Mouse (Mus musculus): ENCODE data around the gene Kcna1. TPM values are rescaled to one million over a fixed set of nuclear protein-coding genes. Genes with fewer than 3 reads are reported as not detected.

Gene Kcna1
- polyA plus RNA-seq, 1 experiment from 2014 or later: 1.6 TPM

DNA sequence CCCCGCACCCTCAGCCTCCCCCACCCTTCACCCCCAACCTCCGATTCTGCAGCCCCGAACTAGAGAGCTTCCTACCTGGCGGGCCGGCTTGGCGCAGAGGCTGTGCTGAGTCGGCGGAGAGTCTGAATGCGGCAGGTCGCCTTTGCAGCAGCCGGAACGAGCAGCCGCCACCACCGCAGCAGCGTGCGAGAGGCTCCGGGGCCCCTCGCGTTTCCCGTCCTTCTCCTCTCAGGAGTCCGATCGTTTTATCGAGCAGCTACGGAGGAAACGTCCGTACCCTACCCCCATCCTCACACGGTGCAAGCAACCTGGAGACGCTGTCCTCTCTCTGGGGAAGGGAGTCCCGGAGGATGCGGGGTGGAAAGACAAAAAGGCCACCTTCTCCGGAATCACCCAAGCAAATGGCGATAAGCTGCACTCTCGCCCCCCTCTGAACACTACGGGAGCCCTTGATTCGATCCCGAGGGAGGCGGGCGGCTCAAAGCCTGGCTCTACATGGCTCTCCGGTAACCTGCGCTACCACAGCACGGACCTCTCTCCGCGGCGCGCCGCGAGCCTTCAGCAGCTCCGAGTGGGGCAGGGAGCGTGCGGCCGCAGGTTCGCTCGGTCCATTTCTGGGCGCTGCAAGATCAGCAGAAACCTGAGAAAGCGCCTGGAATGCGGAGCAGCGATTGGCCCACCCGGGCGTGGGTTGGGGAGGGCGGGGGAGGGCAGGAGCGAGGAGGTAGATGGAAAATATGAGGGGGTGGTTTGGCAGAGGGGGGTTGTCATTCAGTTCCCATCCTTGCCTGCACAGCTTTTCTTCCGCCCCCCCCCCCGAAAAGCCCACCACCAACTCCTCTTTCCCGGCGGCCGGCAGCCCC, 1.8 kb downstream of the Kcna1 start:
- peak; percentile 59 for ATAC-seq (replicated peaks)
- peaks cover 37% of the 10 kb centered on the region for H3K27me3 ChIP-seq (replicated peaks)
- no peaks in the 10 kb centered on the region for H3K9me3 ChIP-seq
- no peak overlapping the region for H3K27ac ChIP-seq
- under 1% methylated on average over 63 of the region's 66 CpGs for WGBS
- H3K4me1 ChIP-seq: peaks cover 29% of the 10 kb centered on the region
- H3K36me3 ChIP-seq (replicated peaks): no peaks in the 10 kb centered on the region
- peak overlapping the region; percentile 97 for H3K4me2 ChIP-seq
- H3K4me3 ChIP-seq: peak overlapping the region; percentile 50
- H3K9ac ChIP-seq: peak overlapping the region; percentile 50

DNA sequence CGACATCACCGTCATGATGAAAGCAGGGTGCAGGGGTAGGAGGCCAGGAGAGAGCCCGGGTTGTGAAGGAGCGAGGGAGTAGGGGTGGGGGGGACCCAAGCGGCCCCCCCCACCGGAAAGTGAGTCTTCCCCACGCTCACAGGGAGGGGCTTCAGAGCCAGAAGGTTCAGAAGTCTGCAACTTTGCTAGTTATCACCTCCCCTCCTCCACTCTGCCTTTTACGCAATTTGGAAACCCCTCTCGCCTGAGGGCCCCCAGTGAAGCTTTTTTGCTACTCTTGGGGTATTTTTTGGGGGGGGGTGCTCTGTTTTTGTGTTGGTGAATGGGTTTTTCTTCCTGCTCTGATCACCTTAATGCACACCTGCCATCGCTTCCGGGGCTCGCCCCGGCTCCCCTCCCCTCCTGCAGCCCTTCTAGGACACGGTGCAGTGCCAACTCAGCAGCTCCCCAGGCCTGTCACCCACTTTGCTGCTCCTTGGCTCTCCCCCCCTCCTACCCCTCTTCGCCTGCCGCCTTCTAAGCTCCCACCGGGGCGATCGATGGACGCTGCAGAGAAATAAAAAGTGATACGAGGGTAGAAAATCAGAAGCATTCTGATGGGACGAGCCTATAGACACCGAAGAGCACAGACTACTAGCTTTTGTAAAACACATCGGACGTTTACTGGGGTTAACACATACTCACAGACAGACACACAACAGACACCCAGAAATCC, 2.7 kb downstream of the Kcna1 start:
- Histone ChIP-seq H3K4me3 (peak overlapping the region; percentile 50), H3K4me1 (peaks cover 29% of the 10 kb centered on the region), H3K27ac (no peak overlapping the region), H3K36me3 (replicated peaks) (no peaks in the 10 kb centered on the region), H3K9me3 (no peaks in the 10 kb centered on the region), H3K9ac (peak overlapping the region; percentile 10; the same call in 1 of the 2 replicates), H3K4me2 (peak overlapping the region; percentile 97), H3K27me3 (replicated peaks) (peaks cover 37% of the 10 kb centered on the region)
- WGBS: under 1% methylated on average over 25 of the region's 25 CpGs
- no peak for ATAC-seq (replicated peaks)

DNA sequence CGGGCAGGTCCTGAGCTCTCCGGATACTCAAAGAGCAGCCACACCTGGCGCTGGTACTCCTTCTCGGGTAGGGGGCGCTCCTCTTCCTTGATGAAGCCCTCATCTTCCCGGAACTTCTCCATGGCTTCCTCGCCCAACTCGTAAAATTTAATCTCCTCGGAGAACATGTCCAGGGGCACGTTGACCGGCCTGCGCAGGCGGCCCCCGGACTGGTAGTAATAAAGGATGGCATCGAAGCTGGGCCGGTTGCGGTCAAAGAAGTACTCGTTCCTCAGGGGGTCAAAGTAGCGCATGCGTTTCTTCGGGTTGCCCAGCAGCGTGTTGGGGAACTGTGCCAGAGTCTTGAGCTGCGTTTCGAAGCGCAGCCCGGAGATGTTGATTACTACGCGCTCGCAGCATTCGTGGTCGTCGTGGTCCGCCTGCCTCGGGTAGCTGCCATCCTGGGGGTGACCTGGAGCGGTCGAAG, 3.3 kb downstream of the Kcna1 start:
- H3K36me3 ChIP-seq (replicated peaks): no peaks in the 10 kb centered on the region
- ATAC-seq (replicated peaks): no peak
- no peaks in the 10 kb centered on the region for H3K9me3 ChIP-seq
- no peak overlapping the region for H3K27ac ChIP-seq
- H3K4me1 ChIP-seq: peaks cover 29% of the 10 kb centered on the region
- H3K4me2 ChIP-seq: peak overlapping the region; percentile 97
- peaks cover 37% of the 10 kb centered on the region for H3K27me3 ChIP-seq (replicated peaks)
- WGBS: 1% methylated on average over 36 of the region's 36 CpGs
- peak overlapping the region; percentile 10; the same call in 1 of the 2 replicates for H3K9ac ChIP-seq
- peak overlapping the region; percentile 50 for H3K4me3 ChIP-seq

DNA sequence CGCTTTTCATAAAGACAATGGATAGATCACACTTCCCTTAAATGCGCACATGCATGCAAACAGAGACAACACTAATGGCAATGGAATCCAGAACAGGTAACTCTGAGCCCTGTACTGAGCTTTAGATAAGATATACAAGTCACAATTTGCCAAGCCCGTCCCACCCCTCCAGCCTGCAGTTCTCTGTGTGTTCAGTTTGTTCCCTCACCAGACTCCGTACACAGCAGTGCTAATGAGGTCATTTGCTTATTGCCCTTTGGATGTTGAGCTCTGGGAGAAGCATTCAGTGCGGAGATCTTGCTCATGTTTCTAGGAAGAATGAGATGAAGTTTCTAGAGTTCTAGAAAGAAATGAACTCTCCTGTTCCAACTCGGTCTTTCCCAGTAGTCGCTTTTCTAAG, 17.7 kb downstream of the Kcna1 start:
- no peak overlapping the region for H3K9ac ChIP-seq
- no peak overlapping the region for H3K4me2 ChIP-seq
- H3K4me1 ChIP-seq: no peaks in the 10 kb centered on the region
- no peak overlapping the region for H3K27ac ChIP-seq
- H3K36me3 ChIP-seq (replicated peaks): no peaks in the 10 kb centered on the region
- no peaks in the 10 kb centered on the region for H3K27me3 ChIP-seq (replicated peaks)
- WGBS: 89% methylated on average over 7 of the region's 7 CpGs
- no peak overlapping the region for H3K4me3 ChIP-seq
- no peaks in the 10 kb centered on the region for H3K9me3 ChIP-seq
- ATAC-seq (replicated peaks): no peak

DNA sequence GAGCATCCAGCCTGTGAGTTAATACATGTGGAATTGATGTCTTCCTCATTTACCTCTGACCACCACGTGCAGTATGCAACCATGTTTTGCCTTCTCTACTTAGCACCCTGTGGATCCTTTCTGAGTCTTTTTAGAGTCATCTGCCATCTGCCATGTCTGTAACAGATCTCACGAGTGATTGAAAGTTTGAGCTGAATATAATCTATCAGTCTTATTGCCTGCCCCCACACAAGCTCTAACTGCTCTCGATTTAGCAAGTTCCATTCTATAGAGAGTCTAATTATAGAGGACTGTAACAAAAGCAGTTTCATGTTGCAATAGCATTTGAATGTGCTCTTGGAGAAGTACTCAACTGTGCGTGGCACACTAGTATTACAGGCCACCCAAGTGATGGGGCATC, 27.7 kb downstream of the Kcna1 start:
- no peaks in the 10 kb centered on the region for H3K9me3 ChIP-seq
- H3K27me3 ChIP-seq (replicated peaks): no peaks in the 10 kb centered on the region
- no peaks in the 10 kb centered on the region for H3K36me3 ChIP-seq (replicated peaks)
- no peak overlapping the region for H3K27ac ChIP-seq
- H3K4me3 ChIP-seq: no peak overlapping the region
- 81% methylated on average over 4 of the region's 4 CpGs for WGBS
- ATAC-seq (replicated peaks): no peak
- peaks cover 2% of the 10 kb centered on the region; the same call in 1 of the 2 replicates for H3K4me1 ChIP-seq
- no peak overlapping the region for H3K4me2 ChIP-seq
- H3K9ac ChIP-seq: no peak overlapping the region

DNA sequence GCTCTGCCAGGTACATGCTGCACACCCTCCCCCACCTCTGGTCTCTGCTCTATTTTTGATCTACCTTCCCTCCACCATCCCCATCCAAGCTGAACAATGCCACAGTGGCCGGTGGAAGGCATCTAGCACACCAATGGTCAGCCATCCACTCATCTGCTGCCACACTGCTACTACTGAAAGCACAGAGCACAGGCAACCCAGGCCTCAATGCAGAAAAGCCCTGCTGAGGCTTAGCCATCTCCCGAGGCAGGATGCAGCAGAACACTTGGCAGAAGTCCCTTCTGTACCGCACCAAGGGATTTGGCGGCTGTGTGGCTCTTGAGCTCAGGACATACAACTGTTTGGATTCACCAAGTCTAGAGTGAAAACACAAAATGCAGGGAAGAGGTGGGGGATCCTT, 35.4 kb downstream of the Kcna1 start:
- H3K4me3 ChIP-seq: no peak overlapping the region
- H3K27me3 ChIP-seq (replicated peaks): no peaks in the 10 kb centered on the region
- no peak overlapping the region for H3K9ac ChIP-seq
- WGBS: 71% methylated on average over 4 of the region's 4 CpGs
- no peak for ATAC-seq (replicated peaks)
- no peak overlapping the region for H3K27ac ChIP-seq
- H3K9me3 ChIP-seq: no peaks in the 10 kb centered on the region
- no peak overlapping the region for H3K4me2 ChIP-seq
- H3K36me3 ChIP-seq (replicated peaks): no peaks in the 10 kb centered on the region
- peaks cover 3% of the 10 kb centered on the region; the same call in 1 of the 2 replicates for H3K4me1 ChIP-seq

DNA sequence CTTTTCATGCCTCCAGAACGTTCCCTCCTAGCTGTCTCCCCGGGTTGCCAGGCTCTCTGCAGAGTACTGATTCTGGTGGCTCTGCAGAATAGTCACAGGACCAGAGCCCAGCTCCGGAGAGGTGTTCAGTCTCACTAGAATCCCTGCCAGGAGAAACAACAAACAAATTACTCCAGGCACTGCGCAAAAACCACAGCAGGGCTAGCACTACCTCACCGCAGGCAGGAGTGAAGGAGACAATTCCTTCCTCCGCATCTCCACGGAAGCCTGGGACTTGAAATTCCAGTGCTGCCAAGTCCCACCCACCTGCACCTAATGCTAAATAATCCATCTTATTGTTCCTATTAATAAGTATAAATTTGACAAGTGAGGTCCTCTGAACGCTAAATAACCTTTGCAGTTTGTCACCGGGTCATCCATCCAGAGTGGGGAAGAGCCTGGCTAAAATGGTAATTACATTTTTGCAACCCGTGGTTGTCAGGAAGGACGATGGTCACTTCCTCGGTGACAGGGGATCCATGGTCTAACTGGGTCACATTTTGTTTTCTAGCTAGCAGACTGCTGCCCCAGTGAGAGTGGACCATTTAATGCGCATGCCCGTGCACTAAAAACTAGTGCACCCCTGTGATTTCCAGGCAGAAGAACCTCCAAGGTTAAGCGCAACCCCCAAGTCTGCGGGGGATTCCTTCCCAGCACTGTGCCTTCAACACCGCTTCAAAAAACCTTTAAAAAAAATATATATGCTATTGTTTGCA, 36.8 kb downstream of the Kcna1 start:
- ATAC-seq (replicated peaks): no peak

DNA sequence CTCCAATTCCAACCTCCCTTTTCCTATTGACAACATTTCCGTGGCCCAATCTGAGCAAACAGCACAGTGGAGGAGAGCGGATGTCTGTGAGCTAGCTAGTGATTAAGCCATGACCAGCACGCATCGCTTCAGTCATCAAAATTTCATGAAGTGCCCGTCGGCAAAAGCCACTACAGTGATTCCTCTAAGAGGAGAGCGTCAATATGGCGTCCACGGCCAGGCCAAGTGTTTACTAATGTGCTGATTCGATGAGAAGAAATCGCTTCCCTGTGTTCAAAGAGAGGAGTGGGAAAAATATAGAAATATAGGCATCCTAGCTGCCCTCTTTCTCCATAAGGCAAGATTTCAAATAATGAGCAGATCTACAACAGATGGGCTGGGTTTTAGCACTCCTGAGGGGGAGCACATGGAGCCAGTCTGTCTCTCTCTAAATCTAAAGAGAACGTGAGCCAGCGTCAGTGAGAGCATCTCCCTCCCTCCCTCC, 44.3 kb downstream of the Kcna1 start:
- no peak overlapping the region for H3K9ac ChIP-seq
- no peak overlapping the region for H3K4me3 ChIP-seq
- H3K27ac ChIP-seq: peak overlapping the region; percentile 52
- H3K9me3 ChIP-seq: no peaks in the 10 kb centered on the region
- no peaks in the 10 kb centered on the region for H3K27me3 ChIP-seq (replicated peaks)
- WGBS: 73% methylated on average over 13 of the region's 13 CpGs
- no peaks in the 10 kb centered on the region for H3K4me1 ChIP-seq
- no peaks in the 10 kb centered on the region for H3K36me3 ChIP-seq (replicated peaks)
- no peak overlapping the region for H3K4me2 ChIP-seq
- peak; percentile 69 for ATAC-seq (replicated peaks)

More for the DNA sequence above, 36.8 kb downstream of the Kcna1 start:
- Histone ChIP-seq H3K9ac (no peak overlapping the region), H3K4me2 (no peak overlapping the region), H3K4me3 (no peak overlapping the region), H3K36me3 (replicated peaks) (no peaks in the 10 kb centered on the region), H3K27ac (no peak overlapping the region), H3K4me1 (peaks cover 3% of the 10 kb centered on the region; the same call in 1 of the 2 replicates), H3K9me3 (no peaks in the 10 kb centered on the region), H3K27me3 (replicated peaks) (no peaks in the 10 kb centered on the region)
- WGBS: 71% methylated on average over 17 of the region's 17 CpGs

DNA sequence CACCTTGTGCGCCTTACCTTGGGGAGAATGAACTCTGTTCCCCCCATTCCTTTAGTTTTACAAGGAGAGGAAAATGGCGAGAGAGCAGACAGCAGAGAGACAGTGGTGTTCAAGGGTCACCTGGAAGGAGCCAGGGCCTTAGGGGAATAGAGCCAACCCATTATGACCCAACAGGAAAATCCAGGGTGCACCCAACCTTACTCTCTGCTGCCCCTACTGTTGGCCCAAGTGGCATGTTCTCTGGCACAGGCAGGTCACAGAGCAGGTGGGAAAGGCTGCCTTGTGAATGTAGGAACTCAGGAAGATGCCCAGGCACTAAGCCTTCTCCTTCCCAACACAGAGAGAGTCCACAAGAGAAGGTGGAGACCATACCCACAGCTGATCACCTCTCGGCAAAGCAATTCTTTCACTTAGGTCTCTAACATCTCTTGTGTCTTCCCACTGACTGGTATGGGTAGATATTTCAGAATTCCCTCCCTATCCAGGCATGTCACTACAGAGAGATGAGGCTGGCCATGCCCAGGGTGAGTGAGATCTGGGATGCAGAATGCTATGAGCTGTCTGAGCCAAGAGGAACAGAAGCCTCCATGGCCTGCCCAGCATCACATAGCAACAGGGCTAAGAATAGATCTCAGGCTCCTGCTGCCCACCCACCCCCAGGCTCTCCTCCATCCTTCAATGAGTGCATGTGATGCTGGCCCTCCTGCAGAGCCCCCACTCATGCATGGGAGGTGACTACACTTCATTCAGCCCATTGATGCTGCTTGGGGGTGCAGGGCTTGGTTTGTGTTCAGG, 46.8 kb downstream of the Kcna1 start:
- WGBS: 93% methylated on average over 3 of the region's 3 CpGs
- no peak for ATAC-seq (replicated peaks)
- no peak overlapping the region for H3K9ac ChIP-seq

DNA sequence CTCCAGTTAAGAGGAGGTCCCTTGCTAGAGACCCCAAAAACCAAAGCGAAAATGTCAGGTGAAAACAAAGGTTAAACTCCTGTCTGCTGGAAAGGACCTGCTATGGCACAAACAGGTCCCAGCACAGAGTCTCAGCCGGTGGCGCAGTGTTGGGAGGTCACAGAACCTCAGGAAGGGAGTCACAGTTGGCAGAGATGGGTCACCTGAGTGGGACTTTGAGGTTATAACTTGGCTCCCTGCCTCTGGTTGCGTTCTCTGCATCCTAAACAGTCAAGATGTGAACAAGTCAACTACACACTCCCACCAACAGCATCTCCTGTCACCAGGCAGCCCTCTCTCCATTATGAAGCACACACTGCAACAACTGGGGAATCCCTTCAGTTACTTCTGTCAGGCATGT, 48.4 kb downstream of the Kcna1 start:
- no peaks in the 10 kb centered on the region for H3K27me3 ChIP-seq (replicated peaks)
- whole genome bisulfite sequencing: 98% methylated on average over 4 of the region's 4 CpGs
- H3K36me3 ChIP-seq (replicated peaks): no peaks in the 10 kb centered on the region
- no peak overlapping the region for H3K9ac ChIP-seq
- no peak for ATAC-seq (replicated peaks)
- no peak overlapping the region for H3K27ac ChIP-seq
- H3K4me1 ChIP-seq: no peaks in the 10 kb centered on the region
- H3K4me2 ChIP-seq: no peak overlapping the region
- no peak overlapping the region for H3K4me3 ChIP-seq
- no peaks in the 10 kb centered on the region for H3K9me3 ChIP-seq

More for the DNA sequence above, 46.8 kb downstream of the Kcna1 start:
- H3K9me3 ChIP-seq: no peaks in the 10 kb centered on the region
- no peak overlapping the region for H3K4me3 ChIP-seq
- no peak overlapping the region for H3K27ac ChIP-seq
- no peaks in the 10 kb centered on the region for H3K4me1 ChIP-seq
- H3K27me3 ChIP-seq (replicated peaks): no peaks in the 10 kb centered on the region
- no peak overlapping the region for H3K4me2 ChIP-seq
- H3K36me3 ChIP-seq (replicated peaks): no peaks in the 10 kb centered on the region

DNA sequence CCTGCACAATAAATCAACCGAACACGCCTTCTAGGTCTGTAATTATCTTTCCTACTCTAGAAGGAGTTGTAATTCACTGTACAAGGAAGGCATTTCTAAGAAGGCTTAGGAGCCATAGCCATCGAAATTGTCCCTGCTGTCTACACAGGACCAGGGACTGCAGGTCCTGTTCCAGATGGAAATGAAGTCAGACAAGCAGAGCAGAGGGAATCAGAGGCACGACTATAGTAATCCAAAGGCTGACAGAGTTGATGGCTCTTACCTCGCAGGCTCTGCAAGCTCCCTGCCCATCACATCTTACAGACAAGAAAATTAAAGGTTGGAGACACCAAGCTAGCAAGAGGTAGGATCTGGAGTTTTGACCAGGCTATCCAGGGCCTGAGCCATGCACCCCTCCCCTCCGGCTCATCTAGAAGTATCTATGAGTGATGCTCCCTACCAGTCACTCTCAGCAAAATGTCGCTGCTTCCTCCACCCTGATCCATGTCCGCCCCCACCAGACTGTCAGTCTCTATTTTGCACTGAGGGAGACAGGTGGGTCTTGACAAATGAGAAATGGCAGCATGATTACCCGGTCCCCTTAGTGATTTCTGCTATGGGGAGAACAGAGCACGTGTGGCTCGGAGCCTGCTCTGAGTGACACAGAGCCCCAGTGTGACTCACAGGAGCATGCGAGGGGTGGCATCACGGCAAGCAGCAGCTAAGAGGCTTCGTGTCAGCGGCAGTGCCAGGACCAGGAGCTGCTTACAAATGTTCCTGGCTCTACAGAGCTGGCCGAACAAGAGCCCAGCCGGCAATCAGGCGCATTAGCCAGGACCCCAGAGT, 50.2 kb downstream of the Kcna1 start:
- Histone ChIP-seq H3K9ac (no peak overlapping the region), H3K36me3 (replicated peaks) (no peaks in the 10 kb centered on the region), H3K9me3 (no peaks in the 10 kb centered on the region), H3K4me2 (no peak overlapping the region), H3K27me3 (replicated peaks) (no peaks in the 10 kb centered on the region), H3K4me3 (no peak overlapping the region), H3K27ac (no peak overlapping the region), H3K4me1 (no peaks in the 10 kb centered on the region)
- ATAC-seq (replicated peaks): no peak
- 73% methylated on average over 18 of the region's 18 CpGs for WGBS
